Mouse (Mus musculus) cerebellum, postnatal 14 days (tissue): ENCODE measurements around the gene Prr12.

Experiments
- DNase-seq, 2 experiments: peaks; one replicate each; pipeline ENCODE4 v3.0.0; 2021; ENCODE audit warnings: mixed read lengths in 2 of 2

Gene Prr12

DNA sequence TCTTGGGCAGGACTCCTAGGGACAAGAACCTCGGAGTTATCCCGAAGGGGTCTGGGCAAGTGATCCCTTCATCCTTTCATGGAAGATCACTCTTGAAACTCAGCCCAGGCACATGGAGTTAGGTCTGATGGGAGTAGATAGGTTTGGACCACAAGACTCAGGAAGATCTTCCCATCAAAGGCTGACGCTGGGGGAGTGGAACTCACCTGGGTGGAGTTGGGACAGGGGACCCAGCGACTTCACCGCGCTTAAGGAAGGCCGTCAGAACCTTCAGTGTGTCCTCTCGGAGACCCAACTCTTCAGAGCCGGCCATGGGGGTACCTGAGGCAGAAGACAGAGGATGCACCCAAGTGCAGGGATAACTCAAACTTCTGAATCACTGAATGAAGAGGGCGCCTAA is 56.0 kb downstream of the Prr12 start:
- no peak for DNase-seq

DNA sequence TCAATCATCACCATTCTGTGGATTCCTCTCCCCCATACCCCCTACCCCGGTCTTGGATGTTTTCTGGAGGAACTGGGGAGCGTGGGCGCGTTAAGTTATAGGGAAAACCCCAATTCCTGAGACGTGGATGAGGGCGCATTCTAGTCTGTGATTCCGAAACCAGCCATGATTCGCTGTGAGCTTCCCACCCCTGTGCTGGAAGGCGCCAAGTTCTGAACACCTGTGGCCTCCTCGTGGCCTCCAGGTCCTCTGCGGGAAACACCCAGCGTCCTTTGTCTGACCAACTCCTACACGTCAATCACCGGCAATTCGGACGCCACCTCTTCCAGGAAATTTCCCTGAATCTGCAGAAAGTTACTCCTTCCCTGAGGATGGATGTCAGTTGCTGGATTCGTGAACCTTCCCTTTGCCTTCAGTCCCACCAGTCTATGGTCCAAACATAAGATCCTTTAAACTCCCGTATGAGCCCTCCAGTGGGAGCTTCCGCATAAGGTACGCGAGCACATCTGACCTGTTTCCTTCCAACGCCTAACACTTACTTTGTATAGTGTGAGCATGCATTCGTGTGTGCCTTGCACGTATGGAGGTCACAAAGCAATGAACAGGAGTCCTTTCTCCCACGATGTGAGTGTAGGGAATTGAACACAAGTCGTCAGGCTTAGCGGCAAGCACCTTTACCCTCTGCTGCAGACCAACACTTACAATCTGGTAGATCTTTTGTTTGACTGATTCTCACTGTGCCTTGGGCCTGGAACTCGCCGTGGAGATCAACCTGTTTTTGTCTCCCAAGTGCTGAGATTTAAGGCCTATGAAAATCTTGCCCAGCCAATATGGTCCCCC is 65.6 kb downstream of the Prr12 start:
- no peak for DNase-seq

DNA sequence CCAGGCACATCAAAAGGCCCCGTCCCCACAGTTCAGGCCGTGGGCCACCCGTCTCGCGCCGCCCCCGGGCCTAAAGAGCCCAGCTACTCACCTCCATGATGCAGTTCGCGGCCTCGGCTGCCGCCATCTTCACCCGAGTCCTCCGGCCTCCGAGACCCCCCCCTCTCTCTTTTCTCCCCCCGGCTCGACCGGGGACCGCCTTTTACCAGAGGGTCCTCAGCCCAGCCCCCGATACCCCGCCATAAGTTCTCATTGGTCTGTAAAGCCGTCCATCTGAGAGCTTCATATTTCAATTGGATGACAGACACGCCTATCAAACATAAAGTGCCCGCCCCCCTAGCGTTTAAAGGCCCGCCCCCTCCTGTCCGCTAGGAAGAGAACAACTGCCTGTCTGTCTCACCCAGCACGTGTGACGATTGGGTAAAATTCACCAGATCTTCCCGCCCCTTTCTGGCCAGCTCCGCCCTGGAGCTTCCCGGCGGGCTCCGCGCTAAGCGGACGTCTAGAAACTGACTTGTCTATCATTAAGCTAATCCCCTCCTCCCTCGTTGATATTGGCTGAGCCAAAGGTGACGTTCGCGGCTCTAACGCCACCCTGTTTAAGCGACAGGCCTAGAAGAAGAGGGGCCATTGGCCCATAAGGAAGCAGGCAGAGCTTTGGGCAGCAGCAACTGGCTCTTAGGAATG is 66.3 kb downstream of the Prr12 start, which contains the start of gene Prmt1:
Gene Prmt1 (minus strand): TSS at position 377 of the 687 bp plus-strand sequence.
- peak; percentile 95 to 98 for DNase-seq

DNA sequence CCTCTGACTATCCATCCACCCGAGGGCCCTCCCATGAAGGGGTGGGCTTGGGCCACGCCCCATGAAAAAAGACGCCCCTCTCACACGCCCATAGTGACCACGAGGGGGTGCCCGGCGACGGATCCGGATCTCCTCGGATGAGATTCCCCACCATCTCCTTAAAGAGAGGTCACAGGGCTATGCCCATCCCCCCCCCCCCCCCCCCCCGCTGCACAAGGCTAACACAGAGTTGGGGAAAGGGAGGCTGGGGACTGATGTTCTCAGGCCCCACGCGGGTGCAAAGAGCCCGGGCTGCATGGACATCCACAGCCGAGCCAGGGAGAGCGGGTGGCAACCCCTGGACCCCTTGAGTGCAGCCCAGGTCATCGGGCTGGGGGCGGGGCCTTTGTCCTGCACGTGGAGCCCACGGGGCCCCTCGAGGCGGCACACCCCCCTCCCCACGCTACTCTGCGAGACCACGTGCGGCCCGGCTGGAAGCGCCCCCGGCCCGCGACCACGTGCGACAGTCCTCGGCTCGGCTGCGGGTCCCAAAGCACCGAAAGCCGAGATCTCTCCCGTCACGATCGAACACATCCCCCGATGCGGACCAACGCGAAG is 67.0 kb downstream of the Prr12 start:
- DNase-seq: peak; percentile 72 to 80

DNA sequence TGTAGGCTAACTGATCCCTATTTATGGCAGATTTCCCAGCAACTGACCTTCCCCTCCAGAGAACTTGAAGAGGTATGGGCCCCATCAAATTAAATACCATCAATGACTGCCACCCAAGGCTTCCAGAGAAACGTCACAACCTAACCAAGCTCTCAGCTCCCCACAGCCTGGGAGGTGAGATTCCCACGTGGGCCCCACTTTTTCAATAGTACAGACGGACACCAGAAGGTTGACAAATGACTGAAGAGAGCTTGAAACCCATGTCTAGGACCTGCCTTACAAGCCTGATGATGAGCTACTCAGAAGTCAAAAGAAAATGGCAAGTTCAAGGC is 67.9 kb downstream of the Prr12 start:
- DNase-seq: no peak

DNA sequence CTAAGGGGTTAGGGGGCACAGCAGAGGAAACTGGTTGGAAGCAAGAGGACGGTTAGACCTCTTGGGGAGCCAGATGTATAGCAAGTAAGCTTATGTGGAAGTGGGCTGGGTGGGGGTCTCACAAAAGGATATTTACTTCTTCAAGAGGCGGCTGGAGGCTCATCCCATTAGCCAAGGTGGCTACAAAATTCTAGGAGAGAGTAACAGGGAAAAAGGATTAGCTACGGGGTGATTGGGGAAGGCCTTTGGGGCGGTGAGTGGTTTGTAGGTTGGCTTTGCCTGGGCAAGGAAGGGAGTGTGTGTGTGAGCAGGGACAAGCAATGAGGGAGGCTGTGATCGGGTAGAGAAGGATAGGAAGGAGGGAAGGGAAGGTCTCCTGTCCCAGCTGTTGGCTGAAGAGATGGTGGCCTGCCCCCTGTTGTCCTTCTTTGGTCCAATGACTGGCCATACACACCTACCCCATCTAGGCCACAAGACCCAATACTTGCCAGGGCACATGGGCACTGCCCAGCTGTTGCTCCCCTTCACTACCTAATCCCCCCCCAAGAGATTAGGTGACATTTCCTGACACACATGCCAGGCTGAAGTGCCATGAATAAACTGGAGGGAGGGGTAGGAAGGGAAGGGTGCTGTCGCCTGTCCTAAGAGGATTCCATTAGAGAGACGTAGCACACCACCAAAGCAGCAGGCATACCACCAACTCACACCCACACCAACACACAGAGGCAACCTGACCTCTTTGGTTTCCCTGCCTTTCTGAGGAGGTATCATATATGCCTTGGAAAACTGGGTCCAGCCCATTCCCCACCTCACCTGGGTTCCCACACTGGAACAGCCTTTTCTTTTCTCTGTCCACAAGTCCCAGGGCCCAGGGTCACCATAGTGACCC is 68.5 kb downstream of the Prr12 start:
- DNase-seq: no peak

DNA sequence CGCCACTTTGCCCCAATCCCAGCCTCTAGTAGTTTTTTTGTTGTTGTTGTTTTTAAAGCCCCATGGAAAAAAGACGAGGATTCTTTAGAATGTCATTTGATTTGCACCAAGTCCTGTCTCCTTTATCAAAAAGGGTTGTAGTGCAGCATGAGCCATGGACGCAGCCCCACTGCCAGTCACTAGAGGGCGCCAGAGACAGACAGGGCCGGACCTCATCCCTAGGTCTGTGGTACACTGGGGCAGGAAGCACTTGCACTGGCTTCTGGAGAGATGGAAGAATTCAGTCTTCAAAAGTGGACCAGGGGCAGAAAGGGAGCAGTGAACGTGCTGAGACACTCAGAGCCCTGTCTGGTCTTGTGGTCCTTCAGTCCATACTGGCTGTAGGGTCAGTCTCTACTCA is 69.6 kb downstream of the Prr12 start:
- peak; percentile 91 to 96 for DNase-seq

DNA sequence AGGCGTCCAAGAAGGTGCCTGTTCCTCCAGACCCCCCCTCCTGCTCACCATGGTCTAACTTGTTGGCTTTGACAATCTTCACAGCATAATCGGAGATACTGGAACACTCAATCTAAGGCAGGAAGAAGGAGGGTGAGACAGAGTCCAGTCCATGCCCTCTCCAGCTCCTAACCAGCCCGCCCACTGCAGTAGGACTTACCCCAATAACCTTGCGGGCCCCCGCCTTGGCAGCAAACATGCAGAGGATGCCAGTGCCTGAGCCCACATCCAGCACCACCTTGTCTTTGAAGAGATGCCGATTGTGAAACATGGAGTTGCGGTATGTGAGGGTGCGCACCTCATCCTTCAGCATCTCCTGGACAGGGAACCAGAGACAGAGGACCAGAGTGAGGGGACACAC is 71.1 kb downstream of the Prr12 start:
- DNase-seq: no peak

DNA sequence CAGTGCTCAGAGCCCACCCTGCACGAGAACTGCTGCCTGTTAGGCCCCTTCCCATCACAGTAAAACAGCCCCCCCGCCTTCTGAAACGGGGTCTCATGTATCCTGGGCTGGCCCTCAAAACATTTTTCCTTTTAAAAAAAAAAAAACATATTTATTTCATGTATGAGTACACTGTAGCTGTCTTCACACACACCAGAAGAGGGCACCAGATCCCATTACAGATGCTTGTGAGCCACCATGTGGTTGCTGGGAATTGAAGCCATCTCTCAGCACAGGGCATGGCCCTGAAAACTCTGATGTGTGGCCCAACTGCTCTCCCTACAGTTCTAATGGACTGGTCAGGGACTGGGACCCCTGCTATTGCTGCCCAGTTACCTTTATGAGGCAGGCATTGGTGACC is 74.4 kb downstream of the Prr12 start:
- no peak for DNase-seq
